Mouse (Mus musculus): Measurements from ENCODE around the gene Tfec.

The Tfec gene

DNA sequence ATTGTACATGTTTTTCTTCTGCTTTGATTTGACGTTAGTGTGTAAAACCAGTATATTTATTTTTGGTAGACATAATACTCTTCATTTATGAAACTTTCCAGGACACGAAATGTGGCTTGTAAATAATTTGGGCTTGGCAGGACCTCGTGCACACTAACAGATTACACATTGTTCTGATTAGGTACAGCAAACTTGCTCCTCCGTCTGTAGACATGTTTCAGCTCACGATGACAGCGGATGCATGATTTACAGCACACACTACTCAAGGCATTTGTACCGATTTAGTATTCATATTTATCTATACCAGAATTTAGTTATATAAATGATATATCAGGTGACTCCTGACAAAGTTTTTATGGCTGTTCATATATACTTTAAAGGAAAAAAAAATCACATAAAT is 104.2 kb downstream of the Tfec start:
- DNase-seq (ENCODE audit: low spot score in 2 of 2) = no peak

DNA sequence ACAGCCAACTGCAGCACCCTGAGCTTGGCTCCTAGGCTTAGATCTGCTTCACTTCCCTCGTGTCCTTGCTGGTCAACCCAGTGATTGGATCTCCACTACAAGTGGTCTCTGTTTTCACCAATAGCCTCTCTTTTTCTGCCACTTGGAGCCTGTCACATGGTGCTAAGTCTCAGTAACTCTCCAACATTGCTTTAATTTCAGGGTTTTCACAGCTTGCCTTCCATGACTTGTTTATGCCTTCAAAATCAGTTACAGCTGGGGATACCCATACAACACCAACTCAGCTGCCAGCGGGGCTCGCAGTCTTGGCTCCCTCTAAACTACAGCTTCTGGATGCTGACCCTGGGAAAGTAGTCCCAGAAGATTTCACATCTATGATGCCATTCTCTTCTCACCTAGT is 113.1 kb downstream of the Tfec start:
- DNase-seq (ENCODE audit: low spot score in 2 of 2) = no peak
